Mouse (Mus musculus): ENCODE results near the gene Rrp7a.

The Rrp7a gene

DNA sequence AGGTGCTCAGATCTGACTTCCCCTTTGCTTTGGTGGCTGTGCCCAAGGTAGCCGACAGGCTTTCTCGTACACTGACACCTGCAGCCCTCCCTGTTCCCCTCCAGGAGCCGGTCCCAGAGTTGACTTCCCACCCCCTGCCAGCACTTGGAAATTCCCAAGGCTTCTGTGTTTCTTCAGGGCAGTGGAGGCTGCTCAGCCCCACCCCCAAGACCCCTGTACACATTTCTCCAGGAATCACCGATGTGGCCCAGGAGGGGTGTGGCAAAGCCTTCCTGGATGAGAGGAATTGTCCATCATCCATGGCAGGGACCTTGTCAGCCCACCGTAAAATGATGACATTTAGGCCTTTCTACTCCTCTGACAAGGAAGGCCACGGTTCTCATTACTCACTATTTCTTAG is 11.3 kb downstream of the Rrp7a start:
- DNase-seq: no peak

DNA sequence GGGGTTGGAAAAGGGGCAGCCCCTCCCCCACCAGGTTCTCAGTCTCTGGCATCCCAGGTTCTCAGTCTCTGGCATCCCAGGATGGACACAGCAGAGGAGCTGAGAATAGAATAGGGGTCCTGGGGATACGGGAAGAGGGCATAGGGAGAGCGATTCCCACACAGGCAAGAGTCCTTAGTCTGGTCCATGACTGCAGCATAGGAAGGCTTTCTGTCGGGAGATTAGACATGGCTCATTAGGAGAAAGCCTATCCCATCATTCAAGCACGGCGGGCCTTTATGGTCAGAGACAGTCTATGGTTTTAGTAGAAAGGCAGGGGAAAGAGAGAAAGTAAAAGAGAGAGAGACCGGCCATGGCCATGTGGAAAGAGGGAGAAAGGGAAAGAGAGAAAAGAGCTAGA is 14.8 kb downstream of the Rrp7a start:
- DNase-seq: no peak

DNA sequence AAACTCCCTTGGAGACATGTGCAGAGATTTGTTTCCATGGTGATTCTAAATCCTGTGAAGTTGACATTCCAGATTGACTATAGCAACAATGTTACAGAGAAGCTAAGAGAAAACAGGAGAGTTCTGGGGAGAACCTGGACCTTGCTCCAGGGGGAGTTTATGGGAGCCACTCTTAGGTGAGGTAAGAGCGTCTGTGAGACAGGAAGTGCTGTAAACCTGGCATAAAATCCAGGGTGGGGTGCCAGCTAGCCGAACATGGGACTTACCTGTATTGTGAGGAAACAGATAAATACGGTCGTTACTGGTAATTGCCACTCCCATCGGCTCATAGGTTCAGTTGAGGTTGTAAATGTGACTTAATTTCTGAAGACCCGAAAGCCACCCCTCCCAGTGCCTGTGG is 16.2 kb downstream of the Rrp7a start:
- no peak for DNase-seq

DNA sequence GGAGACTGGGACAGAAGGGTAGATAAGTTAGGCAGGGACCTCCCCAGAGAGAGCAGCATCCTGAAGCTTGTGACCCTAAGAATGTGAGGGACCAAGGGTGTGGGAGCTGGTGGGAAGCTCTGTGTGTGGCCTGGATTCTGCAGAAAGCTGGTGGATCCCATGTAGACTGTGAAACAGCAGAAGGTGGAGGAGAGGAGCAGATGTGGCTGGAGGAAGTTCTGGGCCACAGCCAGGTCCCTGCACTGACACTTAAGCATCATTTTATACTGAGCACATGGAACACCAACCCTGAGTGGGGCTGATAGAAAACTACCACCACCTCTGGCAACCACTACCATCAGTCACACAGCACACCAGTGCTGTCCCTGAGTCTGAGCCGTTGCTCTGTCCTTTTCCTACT is 19.5 kb downstream of the Rrp7a start:
- no peak for DNase-seq

DNA sequence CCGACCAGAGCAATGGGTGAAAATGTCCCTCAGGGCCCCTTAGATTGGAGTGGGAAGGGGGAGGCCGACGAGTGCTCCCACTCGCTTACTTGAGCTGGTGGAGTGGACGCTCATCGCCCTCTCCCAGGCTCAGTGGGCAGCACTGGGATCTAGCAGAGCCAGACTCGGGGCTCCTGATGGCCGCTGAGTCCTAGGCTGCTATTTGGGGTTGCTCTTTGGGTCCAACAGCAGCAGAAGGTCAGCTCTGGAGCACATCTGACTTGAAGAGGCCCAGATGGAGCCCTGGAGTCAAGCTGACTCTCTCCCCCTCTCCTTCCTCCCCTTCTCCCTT is 22.3 kb downstream of the Rrp7a start:
- DNase-seq: no peak

DNA sequence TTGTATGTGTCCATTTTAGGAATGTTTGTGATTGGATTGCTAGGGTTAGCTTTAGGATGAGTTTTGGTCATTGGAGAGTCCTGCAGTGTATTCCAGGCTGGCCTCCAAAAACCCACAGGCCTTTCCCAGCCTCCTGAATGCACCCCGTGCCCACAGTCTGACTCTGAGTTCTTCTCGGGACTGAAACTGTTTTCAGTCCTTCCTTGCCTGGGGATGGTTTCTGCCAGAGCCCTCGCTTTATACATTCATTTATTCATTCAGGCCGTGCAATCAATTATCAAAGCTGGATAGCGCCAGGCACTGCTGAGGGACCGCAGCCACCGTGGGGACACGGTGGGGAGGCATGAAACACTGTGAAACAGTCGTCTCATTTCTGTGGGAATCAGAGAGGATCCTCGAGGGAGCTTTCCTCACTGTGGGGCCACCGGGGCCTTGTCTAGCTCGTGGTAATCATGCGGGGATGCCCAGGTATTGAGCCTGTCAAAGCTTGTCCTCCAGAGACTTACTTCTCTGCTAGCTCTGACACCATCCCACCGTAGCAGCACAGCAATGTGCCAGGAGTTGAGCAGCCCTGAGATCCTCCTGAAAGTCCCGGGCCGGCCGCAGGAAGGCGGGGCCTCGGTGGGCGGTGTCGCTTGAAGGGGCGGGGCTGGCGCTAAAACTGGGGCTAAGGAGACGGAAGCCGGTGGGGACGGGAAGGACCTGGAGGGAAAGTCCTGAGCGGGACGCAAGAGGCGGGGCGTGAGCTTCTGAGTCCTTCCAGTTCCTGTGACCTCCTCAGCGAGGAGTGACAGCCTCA is 22.9 kb downstream of the Rrp7a start:
- DNase-seq: peak; percentile 96

DNA sequence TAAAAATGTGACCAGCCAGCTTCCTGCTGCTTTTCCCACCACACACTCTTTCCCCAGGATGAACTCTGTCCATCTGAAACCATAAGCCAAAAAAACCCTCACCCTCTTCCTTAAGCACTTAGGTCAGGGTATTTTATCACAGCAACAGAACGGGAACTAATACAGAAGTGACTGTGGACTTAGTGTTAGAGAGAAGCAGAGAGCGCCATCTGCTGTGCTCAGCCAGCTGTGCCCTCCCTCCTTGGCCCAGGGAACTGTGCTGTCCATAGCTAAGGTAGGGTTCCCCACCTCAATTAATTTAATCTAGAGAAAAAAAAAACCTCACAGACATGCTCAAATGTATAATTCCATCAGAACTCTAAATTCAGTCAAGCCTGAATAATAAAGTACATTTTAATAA is 26.7 kb downstream of the Rrp7a start:
- DNase-seq: no peak

DNA sequence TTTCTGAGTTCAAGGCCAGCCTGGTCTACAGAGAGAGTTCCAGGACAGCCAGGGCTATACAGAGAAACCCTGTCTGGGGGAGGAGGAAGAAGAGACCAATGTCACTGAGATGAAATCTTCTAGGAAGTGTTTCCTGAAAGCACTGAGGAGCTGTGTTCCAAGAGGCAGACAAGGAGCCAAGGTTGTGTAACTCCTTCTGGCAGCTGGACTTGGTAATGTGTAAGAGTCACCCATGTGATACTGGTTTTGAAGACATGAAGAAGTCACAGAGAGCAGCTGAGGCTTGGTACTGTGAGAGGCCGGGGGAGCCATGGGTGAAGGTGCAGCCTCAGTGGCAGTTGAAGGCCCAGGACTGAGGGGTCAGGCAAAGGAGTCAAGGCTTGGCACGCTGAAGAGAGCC is 28.9 kb downstream of the Rrp7a start:
- no peak for DNase-seq

DNA sequence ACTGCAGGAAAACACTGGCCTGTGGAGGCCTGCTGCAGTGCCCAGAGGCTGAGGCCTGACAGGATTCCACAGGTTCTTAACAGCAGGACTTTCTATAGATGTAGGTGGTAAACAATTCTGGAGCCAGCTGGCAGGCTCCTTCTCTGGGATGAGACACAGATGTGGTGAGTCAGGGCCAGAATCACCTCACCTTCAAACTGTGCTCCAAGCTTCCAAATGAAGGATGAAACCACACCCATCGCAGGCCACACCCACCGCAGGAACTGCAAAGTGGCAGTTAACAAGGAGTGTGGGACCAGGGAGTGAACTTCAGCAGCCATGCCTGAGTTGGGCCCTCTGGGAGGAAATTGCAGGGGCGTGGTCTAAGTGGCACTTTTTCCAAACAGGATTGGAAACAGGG is 31.7 kb downstream of the Rrp7a start:
- DNase-seq: no peak

DNA sequence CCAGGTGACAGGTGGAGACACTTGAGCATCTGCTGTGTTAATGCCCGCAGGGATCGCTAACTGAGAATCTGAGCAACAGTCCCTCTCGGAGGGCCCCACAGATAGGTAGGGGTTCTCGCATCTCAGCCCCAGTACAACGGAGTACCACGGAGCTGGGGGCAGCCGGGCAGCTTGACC is 33.3 kb downstream of the Rrp7a start, which contains the start of gene Serhl:
Gene Serhl, plus strand, starts transcription at position 78 of the 177 bp plus-strand sequence.
- DNase-seq: no peak

DNA sequence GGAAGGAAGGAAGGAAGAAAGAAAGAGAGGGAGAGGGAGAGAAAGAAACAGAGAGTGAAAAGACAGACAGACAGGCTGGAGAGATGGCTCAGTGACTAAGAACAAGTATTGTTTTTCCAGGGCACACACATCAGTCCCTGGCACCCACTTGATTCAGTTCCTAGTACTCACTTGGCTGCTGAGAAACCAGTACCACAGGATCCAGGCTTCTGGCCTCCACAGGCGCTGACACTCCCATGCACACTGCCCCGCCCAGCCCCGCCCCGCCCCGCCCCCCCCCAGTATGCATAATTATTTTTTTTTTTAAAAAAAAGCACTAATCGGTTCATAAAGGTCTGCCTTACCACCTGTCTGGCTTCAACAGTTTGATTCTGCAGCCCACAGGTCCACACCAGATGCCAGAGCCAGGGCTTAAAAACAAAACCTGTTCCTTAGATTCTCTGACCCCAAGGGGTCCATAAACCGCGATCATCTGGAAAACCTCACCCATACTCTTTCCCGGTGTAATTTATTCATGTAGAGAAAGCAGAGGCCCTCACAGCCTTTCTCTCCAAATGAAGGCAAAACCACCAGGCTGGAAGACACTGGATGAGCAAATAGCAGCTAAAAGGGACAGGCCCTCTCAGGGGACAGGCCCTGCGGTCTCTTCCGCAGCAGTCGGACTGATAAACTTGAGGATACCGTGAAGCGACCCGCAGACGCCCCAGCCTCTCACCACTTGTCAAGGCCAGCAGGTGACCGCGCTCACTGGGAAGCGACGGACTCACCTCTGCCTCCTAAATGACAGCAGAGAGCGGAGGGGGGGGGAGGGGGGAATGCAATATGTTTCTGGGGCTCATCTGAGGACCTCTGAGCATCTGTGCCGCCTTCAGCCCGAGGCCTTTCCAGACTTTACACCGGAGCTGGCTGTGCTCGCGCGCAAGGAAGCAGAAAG is 33.8 kb downstream of the Rrp7a start:
- no peak for DNase-seq

DNA sequence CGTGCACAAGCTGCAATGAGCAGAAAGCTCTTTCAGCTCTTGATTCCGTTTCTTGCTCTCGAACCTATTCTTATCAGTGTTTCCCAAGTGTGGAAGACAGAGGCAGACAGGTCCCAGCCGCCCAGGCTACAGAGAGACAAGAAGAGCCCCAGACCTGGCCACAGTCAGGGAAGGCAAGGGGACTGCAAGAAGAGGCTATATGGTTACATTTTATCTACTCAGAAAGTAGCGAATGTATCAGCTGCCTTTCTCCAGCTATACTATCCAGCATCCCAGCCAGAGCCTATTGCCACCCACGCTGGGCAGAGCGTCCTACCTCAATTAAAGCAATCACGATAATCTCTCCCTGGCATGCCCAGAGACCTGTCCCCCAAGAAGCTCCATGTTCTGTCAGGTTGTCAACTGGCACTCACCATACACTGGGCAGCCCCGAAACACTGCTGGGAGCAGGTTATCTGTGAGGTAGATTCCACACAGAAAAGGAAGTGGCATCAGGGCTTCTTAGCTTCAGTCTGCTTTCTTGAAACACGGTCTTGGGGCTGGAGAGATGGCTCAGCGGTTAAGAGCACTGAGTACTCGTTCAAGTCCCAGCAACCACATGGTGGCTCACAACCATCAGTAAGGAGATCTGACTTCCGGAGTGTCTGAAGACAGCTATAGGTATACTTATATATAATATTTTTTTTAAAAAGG is 35.8 kb downstream of the Rrp7a start:
- DNase-seq: no peak

DNA sequence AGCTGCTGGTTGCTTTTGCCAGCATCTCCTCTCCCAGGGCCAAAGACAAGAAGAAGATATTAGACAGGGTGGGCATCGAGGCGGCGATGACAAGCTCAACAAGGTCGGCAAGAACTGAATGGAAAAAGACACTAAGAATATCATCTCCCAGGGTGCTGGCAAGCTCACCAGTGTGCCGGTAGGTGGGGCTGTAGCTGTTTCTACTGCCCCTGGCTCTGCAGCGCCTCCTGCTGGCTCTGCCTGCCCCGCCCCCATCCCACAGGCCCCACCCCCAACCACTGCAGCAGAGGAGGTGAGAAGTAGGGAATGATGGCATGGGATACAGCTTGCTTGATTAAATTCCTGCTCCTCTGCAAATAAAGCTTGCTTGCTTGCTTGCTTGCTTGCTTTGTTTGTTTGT is 36.7 kb downstream of the Rrp7a start:
- DNase-seq: peak; percentile 54

DNA sequence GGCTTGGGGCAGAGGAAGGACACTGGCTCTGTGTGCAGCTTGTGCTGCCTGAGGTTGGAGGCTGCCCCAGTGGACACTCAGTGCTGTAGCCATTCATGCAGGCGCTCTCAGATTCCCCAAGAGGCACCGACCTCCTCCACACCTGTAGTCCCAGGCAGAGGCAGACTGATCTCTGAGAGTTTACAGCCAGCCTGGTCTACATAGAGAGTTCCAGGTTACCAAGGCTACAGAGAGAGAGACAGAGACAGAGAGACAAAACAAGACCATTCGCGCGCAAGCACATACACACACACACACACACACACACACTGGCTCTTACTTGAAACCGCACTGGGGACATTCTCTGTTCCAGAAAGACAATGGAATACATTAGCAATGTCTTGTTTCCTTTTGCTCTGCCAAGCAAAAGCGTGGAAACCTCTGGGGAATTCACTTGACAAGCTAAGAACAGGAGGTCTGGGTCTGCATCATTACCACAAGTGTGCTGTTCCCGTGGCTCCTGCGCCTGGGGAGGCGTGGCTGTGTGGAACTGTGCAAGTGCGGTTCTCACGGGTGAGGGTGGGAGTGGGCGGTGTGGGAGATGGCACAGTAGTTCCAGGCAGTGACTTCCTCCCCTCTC is 38.5 kb downstream of the Rrp7a start:
- peak; percentile 73 for DNase-seq

DNA sequence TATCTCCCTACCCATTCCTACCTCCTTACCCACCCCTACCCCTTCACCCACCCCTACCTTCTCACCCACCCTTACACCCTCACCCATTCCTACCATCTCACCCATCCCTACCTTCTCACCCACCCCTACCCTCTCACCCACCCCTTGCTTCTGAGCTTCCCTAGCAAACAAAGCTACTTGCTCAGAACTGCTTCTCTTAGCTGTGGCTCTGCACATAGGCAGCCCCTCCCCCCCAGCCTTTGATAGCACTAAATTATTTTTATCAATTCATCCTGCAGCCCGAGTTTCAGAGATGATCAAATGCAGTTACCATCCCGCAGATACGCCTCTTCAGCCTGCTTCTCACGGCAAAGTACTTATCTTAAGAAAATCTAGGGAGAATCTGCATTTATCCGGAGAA is 39.1 kb downstream of the Rrp7a start:
- DNase-seq: no peak

DNA sequence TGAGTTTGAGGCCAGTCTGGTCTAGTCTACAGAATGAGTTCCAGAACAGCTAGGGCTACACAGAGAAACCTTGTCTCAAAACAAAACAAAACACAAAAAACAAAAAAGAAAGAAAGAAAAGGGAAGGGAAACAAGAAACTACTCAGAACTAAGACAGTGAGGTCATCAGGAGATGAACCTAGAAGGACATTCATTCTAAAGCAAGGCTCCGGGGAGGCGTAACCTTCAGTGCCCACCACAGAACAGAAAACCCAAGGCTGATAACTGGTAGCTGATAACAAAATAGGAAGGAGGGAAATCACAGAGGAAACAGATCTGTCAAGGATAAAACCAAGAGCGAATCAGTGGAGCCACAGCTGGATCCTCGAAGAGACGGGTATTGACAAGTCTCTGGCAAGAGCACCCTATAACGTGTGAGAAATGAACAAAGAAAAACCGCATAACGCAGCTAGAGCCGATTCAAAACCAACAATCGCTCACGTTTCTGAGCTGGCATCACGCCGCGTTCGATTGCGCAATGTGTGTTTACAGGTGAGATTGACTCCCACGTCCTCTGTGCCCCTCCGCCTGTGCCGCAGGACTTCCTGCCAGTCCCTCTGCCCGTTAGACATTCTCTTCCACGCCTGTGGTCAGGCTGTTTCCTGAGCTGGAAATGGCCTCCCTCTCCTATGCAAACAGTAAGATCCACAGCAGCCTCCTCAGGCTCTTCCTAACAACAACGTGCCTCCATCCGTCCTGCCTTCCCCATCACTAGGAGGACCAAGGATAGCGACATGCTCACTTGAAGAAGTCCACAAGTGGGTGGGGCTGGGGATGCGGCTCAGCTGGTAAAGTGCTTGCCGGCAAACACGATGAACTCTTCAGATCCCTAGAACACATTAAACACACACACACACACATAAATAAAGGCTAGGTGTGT is 46.7 kb downstream of the Rrp7a start:
- no peak for DNase-seq

DNA sequence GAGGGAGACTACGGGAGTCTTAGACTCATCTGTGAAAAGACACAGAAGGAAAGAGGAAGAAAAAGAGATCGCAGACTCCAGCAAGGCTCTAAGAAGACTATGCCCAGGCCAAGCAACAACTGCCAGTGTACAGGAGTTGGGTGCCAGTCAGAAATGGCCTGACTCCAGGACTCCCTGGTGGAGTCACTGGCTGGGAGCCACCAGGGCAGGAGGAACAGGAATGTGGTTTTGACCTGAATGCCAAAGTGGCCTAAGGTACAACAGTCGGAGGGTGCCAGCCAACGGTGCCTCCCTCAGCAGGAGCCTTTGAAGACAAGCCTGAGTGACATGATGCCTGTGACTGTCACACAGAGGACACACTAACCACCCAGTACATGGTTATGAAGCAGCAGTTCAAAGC is 48.4 kb downstream of the Rrp7a start:
- peak; percentile 76 for DNase-seq

DNA sequence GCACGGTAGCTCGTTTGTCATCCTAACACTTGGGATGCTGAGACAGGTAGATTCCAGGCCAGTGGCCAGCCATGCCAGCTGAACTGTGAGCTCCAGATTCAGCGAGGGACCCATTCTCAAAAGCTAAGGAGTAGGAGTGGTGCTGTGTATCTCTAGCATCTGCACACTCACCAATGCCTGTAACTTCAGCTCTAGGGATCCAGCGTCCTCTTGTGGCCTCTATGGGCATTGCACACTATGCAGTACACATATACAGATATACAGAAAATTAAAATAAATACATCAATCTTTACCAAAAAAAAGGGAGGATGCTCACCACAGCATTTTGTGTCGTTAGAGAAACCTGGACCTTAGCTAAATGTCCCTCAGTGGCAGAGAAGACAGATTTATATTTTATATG is 50.8 kb downstream of the Rrp7a start:
- no peak for DNase-seq

DNA sequence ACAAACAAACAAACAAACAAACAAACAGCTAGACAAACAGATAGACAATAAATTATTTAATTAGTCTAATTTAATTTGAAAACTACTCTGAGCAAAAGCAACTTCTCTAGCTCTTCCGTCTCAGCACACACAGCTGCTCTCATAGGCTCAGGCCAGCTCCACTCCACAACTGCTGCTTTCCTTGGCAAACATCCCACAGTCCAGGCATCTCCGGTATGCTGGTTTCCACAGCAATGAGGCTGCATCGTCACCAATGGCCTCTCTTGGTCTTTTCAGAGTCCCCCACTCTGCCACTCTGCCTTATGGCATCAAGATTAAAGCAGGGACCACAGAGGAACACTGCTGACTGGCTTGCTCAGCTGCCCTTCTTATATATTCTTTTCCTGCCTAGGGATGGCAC is 51.7 kb downstream of the Rrp7a start:
- DNase-seq: peak; percentile 89

DNA sequence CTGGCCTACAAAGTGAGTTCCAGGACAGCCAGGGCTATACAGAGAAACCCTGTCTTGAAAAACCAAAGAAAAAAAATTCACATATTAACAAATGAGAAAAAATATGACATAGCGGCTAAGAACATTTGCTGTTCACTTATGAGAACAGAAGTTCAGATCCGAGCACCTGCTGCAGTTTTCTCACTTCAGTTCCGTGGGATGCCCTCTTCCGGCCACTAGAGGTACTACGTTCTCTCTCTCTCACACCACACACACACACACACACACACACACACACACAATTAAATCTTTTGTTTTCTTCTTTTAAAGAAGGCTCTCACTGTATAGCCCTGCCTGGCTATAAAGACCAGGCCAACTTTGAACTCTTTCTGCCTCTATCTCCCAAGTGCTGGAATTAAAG is 54.3 kb downstream of the Rrp7a start:
- DNase-seq: no peak

DNA sequence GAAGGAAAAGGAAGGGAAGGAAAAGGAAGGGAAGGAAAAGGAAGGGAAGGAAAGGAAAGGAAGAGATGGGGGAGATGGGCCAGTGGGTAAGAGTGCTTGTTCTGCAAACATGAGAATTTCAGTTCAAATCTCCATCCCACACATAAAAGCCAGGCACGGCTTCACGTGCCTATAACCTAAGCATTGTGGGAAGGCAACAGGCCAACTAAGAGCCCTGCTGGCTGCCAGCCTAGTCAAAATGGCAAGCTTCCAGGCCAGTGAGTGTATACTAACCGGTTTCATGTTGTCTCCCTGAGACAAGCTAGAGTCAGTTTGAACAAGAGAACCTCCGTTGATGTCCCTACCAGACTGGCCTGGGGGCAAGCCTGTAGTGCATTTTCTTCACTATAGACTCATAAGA is 57.1 kb downstream of the Rrp7a start:
- DNase-seq: peak; percentile 79
